Mouse (Mus musculus) myocyte (in vitro differentiated cells): ENCODE measurements around the gene Zfp933.

ENCODE experiments used
- CEBPB ChIP-seq: IDR thresholded peaks from 2 replicates; pipeline ENCODE4 v1.6.1; 2011; ENCODE audit warnings: mild to moderate bottlenecking, moderate library complexity; ENCODE audit not compliant: poor library complexity, insufficient read depth, severe bottlenecking
- MAX ChIP-seq: IDR thresholded peaks from one replicate; pipeline ENCODE4 v1.6.1; 2011; ENCODE audit warnings: low read depth, mild to moderate bottlenecking, control low read depth
- MYOD1 ChIP-seq, 3 experiments: IDR thresholded peaks; one replicate each; pipeline ENCODE4 v1.6.1; 2011; ENCODE audit warnings: control low read depth in 2 of 3, low read depth in 2 of 3, mild to moderate bottlenecking in 2 of 3, moderate library complexity in 1 of 3; ENCODE audit not compliant: insufficient read length in 2 of 3, control insufficient read depth in 1 of 3
- POLR2A ChIP-seq: IDR thresholded peaks from one replicate; pipeline ENCODE4 v1.6.1; 2011; ENCODE audit warnings: low read depth, mild to moderate bottlenecking, control low read depth, moderate library complexity; ENCODE audit not compliant: insufficient read length
- POLR2AphosphoS2 ChIP-seq: IDR thresholded peaks from one replicate; pipeline ENCODE4 v1.6.1; 2011; ENCODE audit warnings: low read depth, control low read depth; ENCODE audit not compliant: insufficient read length
- TCF12 ChIP-seq: IDR thresholded peaks from one replicate; pipeline ENCODE4 v1.6.1; 2011; ENCODE audit warnings: mild to moderate bottlenecking, control low read depth; ENCODE audit not compliant: poor library complexity, insufficient read depth, severe bottlenecking
- USF1 ChIP-seq: IDR thresholded peaks from one replicate; pipeline ENCODE4 v1.6.1; 2011; ENCODE audit warnings: low read depth, mild to moderate bottlenecking, control low read depth, moderate library complexity

- TF ChIP-seq POLR2A = no peak
- no peak for TF ChIP-seq USF1
- no peak for TF ChIP-seq MYOD1 (IDR thresholded peaks at IDR 0.05; ENCODE audit: control insufficient read depth in 1 of 3, insufficient read length in 2 of 3, low read depth in 2 of 3)
- TF ChIP-seq POLR2AphosphoS2 = no peak
- no peak for TF ChIP-seq MAX
- TF ChIP-seq CEBPB = no peak
- no peak for TF ChIP-seq TCF12
Observed at GRCm38 (mm10) chr4:147862051-147862450, 13.9 kb upstream of the Zfp933 start.
